Comparison of ENCODE assay signal across 8 mouse cellular contexts in genomic region chr5:3544480-3544769, GRCm38 (mm10). TPM values are rescaled to one million over a fixed set of nuclear protein-coding genes. Genes with fewer than 3 reads are reported as not detected.
A peak's percentile ranks its signal among the peaks of the same experiment; 100 is the strongest.
DNase-seq lines count a peak whose midpoint lies in the region; ATAC-seq and TF ChIP-seq lines count a peak whose summit lies in the region.

No protein-coding gene starts in this region.

- H3K27me3 ChIP-seq in liver, embryonic 12.5 days (replicated peaks) = no peaks in the 10 kb centered on the region

- peaks cover 21% of the 10 kb centered on the region for H3K36me3 ChIP-seq in liver, embryonic 12.5 days

- peak overlapping the region; percentile 97 for H3K27ac ChIP-seq in gastrocnemius, adult 2 months
- H3K27ac ChIP-seq in liver, embryonic 12.5 days = peak overlapping the region; percentile 82

- H3K4me1 ChIP-seq in liver, embryonic 12.5 days = peaks cover 25% of the 10 kb centered on the region

- ATAC-seq in erythroid progenitor cell, adult 5-6 weeks (replicated peaks; ENCODE audit: low FRiP score, poor library complexity, severe bottlenecking) = 0 out of 2 replicates have a peak, but pooled peaks have one; percentile 13
- ATAC-seq in liver, embryonic 12.5 days = no peak

- intact Hi-C loops in gastrocnemius, adult 2 months (cut with DNase I) = loop anchor here (10.0 kb wide), 1 partner anchor 400 kb away; no protein-coding TSS in a partner anchor
- intact Hi-C loops in left cerebral cortex, postnatal 10 days (cut with DNase I) = no loop called here

- no peak for TF ChIP-seq CTCF in gastrocnemius, adult 2 months (IDR thresholded peaks at IDR 0.05)

- 10% methylated on average over 7 of the region's 7 CpGs for WGBS in liver, embryonic 12.5 days (ENCODE audit: insufficient replicate concordance)

- H3K4me3 ChIP-seq in gastrocnemius, adult 2 months = peak overlapping the region; percentile 99
- H3K4me3 ChIP-seq in liver, embryonic 12.5 days = peak overlapping the region; percentile 93

- no peak for DNase-seq in gastrocnemius, adult 2 months
- DNase-seq in gastrocnemius, adult 18-20 months (ENCODE audit: low spot score) = no peak
- peak; percentile 31 for DNase-seq in 3T3-L1 (ENCODE audit: low read depth, low spot score)
- no peak for DNase-seq in urinary bladder, adult 18-20 months (ENCODE audit: low spot score in 2 of 2)
- no peak for DNase-seq in left cerebral cortex, postnatal 10 days (ENCODE audit: extremely low spot score in 1 of 2, low spot score in 2 of 2)
- no peak for DNase-seq in thymus, adult 18-20 months

- peak overlapping the region; percentile 75 for H3K4me2 ChIP-seq in liver, embryonic 12.5 days

- no peaks in the 10 kb centered on the region for H3K9me3 ChIP-seq in liver, embryonic 12.5 days (replicated peaks)

- peak overlapping the region; percentile 95 for H3K9ac ChIP-seq in liver, embryonic 12.5 days

RNA-seq across cellular contexts. Expression of gene Fam133b, which starts 0.8 kb away (rescaled TPM):
- total RNA-seq in gastrocnemius, adult 2 months (2021) = 10 to 100 TPM; 14.5 to 15.7 TPM
- total RNA-seq in gastrocnemius, adult 18-20 months (2021) = 10 to 100 TPM in 1 of 2 experiments, 1 to 10 TPM in 1; 9.5 to 12.0 TPM
- total RNA-seq in erythroid progenitor cell, adult 5-6 weeks (2015; ENCODE audit: low replicate concordance) = 57.0 and 58.4 TPM in 2 replicates
- total RNA-seq in erythroid progenitor cell, adult 5-6 weeks (2017; ENCODE audit: low replicate concordance) = 102 and 153 TPM in 2 replicates
- 16.1 and 17.4 TPM in 2 replicates for polyA plus RNA-seq in liver, embryonic 12.5 days (2016; fragmentation: Nextera tagmentation; extraction: Ambion mirVana)
- 10 to 100 TPM; 37.0 to 39.3 TPM for total RNA-seq in left cerebral cortex, postnatal 10 days (2021)

RNA-seq across cellular contexts. Expression of gene 1700109H08Rik, which starts 26.9 kb away (rescaled TPM):
- 1 to 10 TPM; 5.0 to 6.1 TPM for total RNA-seq in gastrocnemius, adult 2 months (2021)
- total RNA-seq in gastrocnemius, adult 18-20 months (2021) = 1 to 10 TPM; 3.4 to 3.8 TPM
- total RNA-seq in erythroid progenitor cell, adult 5-6 weeks (2015; ENCODE audit: low replicate concordance) = 32.4 and 38.6 TPM in 2 replicates
- total RNA-seq in erythroid progenitor cell, adult 5-6 weeks (2017; ENCODE audit: low replicate concordance) = 6.7 and 30.4 TPM in 2 replicates
- polyA plus RNA-seq in liver, embryonic 12.5 days (2016; fragmentation: Nextera tagmentation; extraction: Ambion mirVana) = 1.6 and 1.9 TPM in 2 replicates
- 1 to 10 TPM; 4.9 to 6.6 TPM for total RNA-seq in left cerebral cortex, postnatal 10 days (2021)

RNA-seq across cellular contexts. Expression of gene Pex1, which starts 51.4 kb away (rescaled TPM):
- 1 to 10 TPM; 8.3 to 8.7 TPM for total RNA-seq in gastrocnemius, adult 2 months (2021)
- total RNA-seq in gastrocnemius, adult 18-20 months (2021) = 1 to 10 TPM; 5.5 to 6.8 TPM
- total RNA-seq in erythroid progenitor cell, adult 5-6 weeks (2015; ENCODE audit: low replicate concordance) = 0.36 and 4.6 TPM in 2 replicates
- total RNA-seq in erythroid progenitor cell, adult 5-6 weeks (2017; ENCODE audit: low replicate concordance) = 0.23 and 9.2 TPM in 2 replicates
- polyA plus RNA-seq in liver, embryonic 12.5 days (2016; fragmentation: Nextera tagmentation; extraction: Ambion mirVana) = 6.9 and 7.3 TPM in 2 replicates
- 10 to 100 TPM; 27.4 to 27.8 TPM for total RNA-seq in left cerebral cortex, postnatal 10 days (2021)

RNA-seq across cellular contexts. Expression of gene Rbm48, which starts 52.0 kb away (rescaled TPM):
- total RNA-seq in gastrocnemius, adult 2 months (2021) = 1 to 10 TPM; 5.3 to 8.5 TPM
- 1 to 10 TPM; 5.0 to 5.5 TPM for total RNA-seq in gastrocnemius, adult 18-20 months (2021)
- 3.4 and 13.0 TPM in 2 replicates for total RNA-seq in erythroid progenitor cell, adult 5-6 weeks (2015; ENCODE audit: low replicate concordance)
- 10.3 and 14.9 TPM in 2 replicates for total RNA-seq in erythroid progenitor cell, adult 5-6 weeks (2017; ENCODE audit: low replicate concordance)
- 8.4 and 9.0 TPM in 2 replicates for polyA plus RNA-seq in liver, embryonic 12.5 days (2016; fragmentation: Nextera tagmentation; extraction: Ambion mirVana)
- total RNA-seq in left cerebral cortex, postnatal 10 days (2021) = 10 to 100 TPM; 11.5 to 12.3 TPM
